Mouse (Mus musculus): Measurements from ENCODE around the gene Ugt3a2. TPM values are rescaled to one million over a fixed set of nuclear protein-coding genes. Genes with fewer than 3 reads are reported as not detected.

Ugt3a2 gene
- 0.32 and 0.37 TPM in 2 replicates for polyA plus RNA-seq (2012; rRNA removed)

- DNase-seq (ENCODE audit: low read depth): no peak
These were observed at the start of gene Ugt3a2 for GRCm38 (mm10) chr15:9335341-9335740. Ugt3a2 (plus strand) TSS chr15:9335550.

- no peak for DNase-seq (ENCODE audit: low read depth)
These were observed 45.7 kb upstream of the Ugt3a2 start for GRCm38 (mm10) chr15:9289660-9290059.

- DNase-seq (ENCODE audit: low read depth): peak; percentile 68
These were observed 29.2 kb upstream of the Ugt3a2 start for GRCm38 (mm10) chr15:9305978-9306692.

GRCm38 (mm10) chr15:9334596-9334995 lies 754 bp upstream of the Ugt3a2 start:
- no peak for DNase-seq (ENCODE audit: low read depth)

- no peak for DNase-seq (ENCODE audit: low read depth)
These were observed 1.3 kb downstream of the Ugt3a2 start for GRCm38 (mm10) chr15:9336616-9337015.

- DNase-seq (ENCODE audit: low read depth): no peak
These were observed 1.7 kb downstream of the Ugt3a2 start for GRCm38 (mm10) chr15:9337021-9337420.

- no peak for DNase-seq (ENCODE audit: low read depth)
These were observed 13.4 kb downstream of the Ugt3a2 start for GRCm38 (mm10) chr15:9348739-9349138.

GRCm38 (mm10) chr15:9362801-9363200 lies 27.5 kb downstream of the Ugt3a2 start:
- DNase-seq (ENCODE audit: low read depth): no peak

- no peak for DNase-seq (ENCODE audit: low read depth)
These were observed 33.4 kb downstream of the Ugt3a2 start for GRCm38 (mm10) chr15:9368774-9369173.

GRCm38 (mm10) chr15:9376281-9376680 lies 40.9 kb downstream of the Ugt3a2 start:
- DNase-seq (ENCODE audit: low read depth): no peak

- DNase-seq (ENCODE audit: low read depth): peak; percentile 57
These were observed 74.1 kb downstream of the Ugt3a2 start for GRCm38 (mm10) chr15:9409475-9409874.

Other genes with a start within 250 kb of the Ugt3a2 start
- gene Lmbrd2, start 195.0 kb upstream of the Ugt3a2 start, polyA plus RNA-seq (2012; rRNA removed): 12.1 and 15.8 TPM in 2 replicates
- 1.3 and 3.1 TPM in 2 replicates for gene Skp2, start 180.1 kb upstream of the Ugt3a2 start, polyA plus RNA-seq (2012; rRNA removed)
- 0.16 and 0.48 TPM in 2 replicates for gene Ugt3a1, start 58.7 kb upstream of the Ugt3a2 start, polyA plus RNA-seq (2012; rRNA removed)
- 0.77 and 1.2 TPM in 2 replicates for gene Capsl, start 100.5 kb downstream of the Ugt3a2 start, polyA plus RNA-seq (2012; rRNA removed)
- 0.30 and 0.89 TPM in 2 replicates for gene Il7r, start 194.6 kb downstream of the Ugt3a2 start, polyA plus RNA-seq (2012; rRNA removed)

Data from gonadal fat pad, adult 2 months (tissue).